Mouse (Mus musculus) stomach, embryonic 15.5 days (tissue): Measurements from ENCODE around the gene Mrpl54. TPM values are rescaled to one million over a fixed set of nuclear protein-coding genes. Genes with fewer than 3 reads are reported as not detected.

Experiments used
- ATAC-seq: fragments of 200-750 bp; cut with Nextera tagmentation; 2 replicates; pipeline ENCODE4 v1.8.0; 2017; ENCODE audit warnings: low read depth, moderate number of reproducible peaks, moderate TSS enrichment; ENCODE audit not compliant: insufficient read depth, low FRiP score
- H3K27ac ChIP-seq: fragments of 300-500 bp; sonication (generic); 2 replicates; pipeline ENCODE4 v1.5.1; 2015; ENCODE audit warnings: mild to moderate bottlenecking, inconsistent platforms
- H3K27me3 ChIP-seq: fragments of 300-500 bp; sonication (generic); replicated peaks from 2 replicates; pipeline ENCODE4 v1.6.1; 2015; ENCODE audit warnings: inconsistent platforms
- H3K36me3 ChIP-seq: fragments of 300-500 bp; sonication (generic); 2 replicates; pipeline ENCODE4 v1.6.1; 2015; ENCODE audit warnings: inconsistent platforms
- H3K4me1 ChIP-seq: fragments of 300-500 bp; sonication (generic); 2 replicates; pipeline ENCODE4 v1.6.1; 2015; ENCODE audit warnings: inconsistent platforms
- H3K4me2 ChIP-seq: fragments of 300-500 bp; sonication (generic); 2 replicates; pipeline ENCODE4 v1.6.1; 2015; ENCODE audit warnings: mild to moderate bottlenecking, inconsistent platforms
- H3K4me3 ChIP-seq: fragments of 300-500 bp; sonication (generic); replicated peaks from 2 replicates; pipeline ENCODE4 v1.5.1; 2015; ENCODE audit warnings: inconsistent platforms
- H3K9ac ChIP-seq: fragments of 300-500 bp; sonication (generic); 2 replicates; pipeline ENCODE4 v1.6.1; 2015; ENCODE audit warnings: inconsistent platforms
- H3K9me3 ChIP-seq: fragments of 300-500 bp; sonication (generic); 2 replicates; pipeline ENCODE4 v1.6.1; 2016; ENCODE audit warnings: inconsistent platforms
- WGBS: fragments of 180-500 bp; shearing (Covaris S2); methylation state at CpG from one replicate; pipeline ENCODE4 v1.1.7; 2015; 5-methylcytosine and 5-hydroxymethylcytosine counted together
- polyA plus RNA-seq: library from polyadenylated mRNA; unstranded; fragments of >200 nt; fragmentation: Nextera tagmentation; extraction: Ambion mirVana; gene quantifications from 2 replicates; pipeline ENCODE4 v1.2.1, GENCODE M21; 2015

Gene Mrpl54
- polyA plus RNA-seq, 1 experiment from 2014 or later: 217 TPM

DNA sequence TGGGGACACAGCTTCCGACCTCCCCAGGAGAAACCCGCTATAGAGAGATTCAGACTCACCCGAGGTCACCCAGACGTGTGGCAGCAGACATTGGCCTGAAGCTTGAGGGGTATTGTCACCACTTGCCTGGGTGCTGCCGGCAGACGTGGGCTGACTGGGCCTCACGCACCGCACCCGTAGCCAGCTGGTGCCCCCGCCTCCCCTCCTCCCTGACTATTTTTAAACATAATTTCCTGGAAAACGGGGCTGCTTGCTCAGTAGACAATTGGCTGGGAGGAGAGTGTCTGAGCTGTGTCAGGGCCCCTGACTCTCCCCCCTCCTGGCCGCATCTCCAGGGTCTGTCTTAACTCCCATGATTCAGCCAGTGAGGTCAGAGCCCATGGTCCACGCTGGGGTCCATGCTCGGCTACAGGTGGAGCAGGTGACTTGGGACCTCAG, 36.1 kb upstream of the Mrpl54 start:
- H3K27ac ChIP-seq: peak overlapping the region; percentile 52
- no peaks in the 10 kb centered on the region for H3K9me3 ChIP-seq
- H3K9ac ChIP-seq: no peak overlapping the region
- H3K4me1 ChIP-seq: peaks cover 35% of the 10 kb centered on the region
- peaks cover 22% of the 10 kb centered on the region for H3K36me3 ChIP-seq
- H3K4me2 ChIP-seq: peak overlapping the region; percentile 17
- no peaks in the 10 kb centered on the region for H3K27me3 ChIP-seq
- ATAC-seq: no peak; the same call in 1 of the 2 replicates
- 31% methylated on average over 14 of the region's 14 CpGs for WGBS
- no peak overlapping the region for H3K4me3 ChIP-seq

DNA sequence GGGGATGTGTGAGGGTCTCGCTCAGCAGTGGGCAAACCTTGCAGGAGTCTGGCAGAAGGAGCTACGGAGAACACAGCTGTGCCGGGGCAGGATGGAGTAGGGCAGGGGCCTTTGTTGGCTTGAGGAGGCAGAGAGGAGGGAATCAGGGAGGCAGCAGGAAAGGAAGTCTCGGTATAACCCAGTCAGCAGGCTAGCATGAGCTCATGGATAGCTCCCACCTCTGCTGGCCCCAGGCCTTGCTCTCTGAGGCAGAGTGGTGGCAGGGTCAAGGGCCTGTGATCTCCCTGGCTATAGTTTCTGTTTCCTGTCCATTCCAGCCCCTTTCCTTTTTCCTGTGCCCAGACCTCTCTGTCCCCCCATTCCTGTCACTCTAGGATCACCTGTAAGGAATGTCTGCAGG, 35.6 kb upstream of the Mrpl54 start:
- WGBS: 67% methylated on average over 4 of the region's 4 CpGs
- no peak for ATAC-seq
- H3K27ac ChIP-seq: peak overlapping the region; percentile 52; the same call in 1 of the 2 replicates
- H3K36me3 ChIP-seq: peaks cover 17% of the 10 kb centered on the region
- H3K9me3 ChIP-seq: no peaks in the 10 kb centered on the region
- peak overlapping the region; percentile 17; the same call in 1 of the 2 replicates for H3K4me2 ChIP-seq
- H3K27me3 ChIP-seq: no peaks in the 10 kb centered on the region
- H3K9ac ChIP-seq: 0 out of 2 replicates have a peak overlapping the region, but pooled peaks have one; percentile 2
- no peak overlapping the region for H3K4me3 ChIP-seq
- H3K4me1 ChIP-seq: peaks cover 38% of the 10 kb centered on the region

DNA sequence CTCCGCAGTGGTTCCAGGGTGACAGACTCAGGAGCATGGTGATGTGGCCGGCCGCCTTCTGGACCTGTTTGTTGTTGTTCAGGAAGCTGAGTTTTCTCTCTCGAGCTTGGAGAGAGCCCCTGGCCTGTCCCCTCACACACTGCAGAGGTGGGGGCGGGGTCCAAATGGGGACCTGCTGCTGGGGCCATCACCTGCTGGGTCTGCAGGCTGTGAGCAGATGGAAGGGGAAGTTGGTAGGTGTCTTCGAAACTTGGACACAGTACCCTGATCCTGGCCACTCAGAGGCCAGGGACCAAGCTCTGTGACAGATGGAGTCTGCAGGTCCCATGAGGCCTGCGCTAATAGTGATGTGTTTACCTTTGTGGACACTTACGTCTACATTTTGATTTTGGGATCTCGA, 34.6 kb upstream of the Mrpl54 start:
- Histone ChIP-seq H3K27me3 (no peaks in the 10 kb centered on the region), H3K4me1 (peaks cover 39% of the 10 kb centered on the region), H3K9ac (no peak overlapping the region), H3K4me2 (no peak overlapping the region), H3K9me3 (no peaks in the 10 kb centered on the region), H3K27ac (no peak overlapping the region), H3K4me3 (no peak overlapping the region), H3K36me3 (peaks cover 8% of the 10 kb centered on the region; the same call in 1 of the 2 replicates)
- WGBS: 69% methylated on average over 9 of the region's 9 CpGs
- no peak for ATAC-seq

DNA sequence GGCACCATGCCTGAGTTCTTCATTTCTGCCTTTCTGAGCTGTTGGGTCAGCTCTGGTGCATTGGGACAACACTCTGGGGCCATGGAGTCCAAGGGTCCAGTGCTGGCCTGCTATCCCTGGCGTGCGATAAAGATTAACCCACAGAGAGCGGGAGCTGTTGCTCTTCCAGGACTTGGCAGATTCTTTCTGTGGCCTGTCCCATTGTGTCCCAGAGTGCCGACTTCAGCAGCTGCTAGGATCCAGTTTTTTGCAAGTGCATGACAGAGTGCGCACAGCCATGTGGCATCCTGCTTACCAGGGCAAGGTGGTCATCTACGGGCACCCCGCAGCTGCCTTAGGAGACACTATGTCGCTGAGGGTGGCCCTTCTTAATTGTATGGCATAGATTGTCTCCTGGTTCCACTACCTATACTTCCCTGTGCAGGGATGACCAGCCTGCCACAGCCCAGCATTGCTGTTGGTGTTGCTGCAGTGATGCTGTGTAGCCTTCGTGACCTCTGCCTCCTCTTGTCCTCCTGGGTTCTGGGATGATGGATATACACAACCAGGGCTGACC, 33.7 kb upstream of the Mrpl54 start:
- H3K4me1 ChIP-seq: peaks cover 42% of the 10 kb centered on the region
- no peaks in the 10 kb centered on the region for H3K36me3 ChIP-seq
- H3K9me3 ChIP-seq: no peaks in the 10 kb centered on the region
- no peak overlapping the region for H3K4me3 ChIP-seq
- H3K4me2 ChIP-seq: no peak overlapping the region
- no peaks in the 10 kb centered on the region for H3K27me3 ChIP-seq
- WGBS: 66% methylated on average over 9 of the region's 9 CpGs
- H3K27ac ChIP-seq: no peak overlapping the region
- no peak overlapping the region for H3K9ac ChIP-seq
- ATAC-seq: no peak

DNA sequence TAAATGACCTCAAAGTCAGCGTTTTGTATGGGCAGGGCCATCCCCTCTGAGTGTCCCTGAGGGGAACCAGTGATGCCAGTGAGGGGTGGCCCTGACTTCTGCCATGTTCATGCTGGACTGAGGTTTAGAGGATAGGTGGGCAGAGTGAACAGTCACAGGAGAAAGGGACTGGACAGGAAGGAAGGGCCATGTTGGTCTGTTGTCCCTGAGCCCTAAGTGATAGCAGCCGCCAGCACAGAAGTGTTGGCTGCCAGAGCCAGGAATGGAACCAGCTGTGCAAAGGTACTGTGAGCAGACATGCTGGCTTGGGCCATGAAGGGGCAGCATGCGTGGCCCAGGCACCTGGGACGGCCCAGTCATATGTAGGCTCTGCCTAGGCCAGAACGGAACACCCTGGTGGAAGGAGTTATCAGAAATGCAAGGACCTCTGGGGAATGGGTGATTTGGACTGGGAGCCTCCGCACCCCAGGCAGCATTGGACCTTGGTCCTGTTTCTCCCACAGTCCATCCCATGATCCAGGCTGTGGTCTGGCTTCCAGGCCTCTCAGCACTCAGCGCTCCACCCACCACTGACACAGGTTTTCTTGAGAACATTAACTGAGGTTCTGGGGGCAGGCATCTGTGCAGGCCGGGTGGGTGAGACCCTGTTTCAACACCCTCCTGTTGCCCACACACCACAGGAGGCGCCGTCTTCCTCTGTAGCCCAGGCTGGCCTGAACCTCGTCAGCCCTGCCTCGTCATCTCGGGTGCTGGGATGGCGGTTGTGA, 33.0 kb upstream of the Mrpl54 start:
- H3K4me2 ChIP-seq: no peak overlapping the region
- H3K4me3 ChIP-seq: no peak overlapping the region
- H3K27me3 ChIP-seq: no peaks in the 10 kb centered on the region
- H3K4me1 ChIP-seq: peaks cover 47% of the 10 kb centered on the region
- WGBS: 84% methylated on average over 14 of the region's 14 CpGs
- no peak overlapping the region for H3K9ac ChIP-seq
- no peaks in the 10 kb centered on the region for H3K36me3 ChIP-seq
- H3K9me3 ChIP-seq: no peaks in the 10 kb centered on the region
- no peak for ATAC-seq
- H3K27ac ChIP-seq: no peak overlapping the region

DNA sequence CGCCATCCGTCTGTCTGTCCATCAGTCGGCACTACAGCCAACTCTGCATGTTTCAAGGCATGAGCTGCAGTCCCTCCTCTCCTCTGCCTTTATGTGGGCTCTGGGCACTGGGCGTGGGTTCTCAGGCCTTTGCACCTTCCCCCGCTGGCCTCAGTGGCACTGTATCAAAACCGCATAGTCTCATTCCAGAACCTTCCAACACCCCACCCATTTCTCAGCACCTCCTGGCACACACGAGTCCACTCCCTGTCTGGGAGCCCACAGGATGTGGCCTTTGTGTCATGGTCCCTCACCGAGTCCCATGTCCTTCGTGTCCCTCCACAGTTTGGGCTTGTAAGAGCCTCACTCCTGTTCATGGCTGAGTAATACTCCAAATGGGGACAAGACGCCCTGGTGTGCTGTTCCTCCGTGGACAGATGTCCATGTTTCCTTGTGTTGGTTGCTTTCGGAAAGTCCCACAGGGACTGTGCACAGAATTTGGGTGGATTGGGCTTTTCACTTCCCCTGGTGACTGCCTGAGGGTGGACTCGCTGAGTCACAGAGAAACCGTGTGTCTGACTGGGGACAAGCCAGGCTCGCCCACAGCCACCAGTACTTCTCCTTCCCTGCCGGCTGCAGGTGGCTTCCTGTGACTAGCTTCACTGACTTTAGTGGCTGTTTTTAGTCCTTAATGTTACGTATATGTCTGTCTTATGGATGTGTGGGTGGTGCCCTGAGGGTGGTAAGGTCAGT, 31.8 kb upstream of the Mrpl54 start:
- no peak overlapping the region for H3K4me2 ChIP-seq
- H3K9ac ChIP-seq: no peak overlapping the region
- H3K9me3 ChIP-seq: no peaks in the 10 kb centered on the region
- H3K4me1 ChIP-seq: peaks cover 54% of the 10 kb centered on the region
- no peaks in the 10 kb centered on the region for H3K27me3 ChIP-seq
- peak overlapping the region; percentile 49 for H3K27ac ChIP-seq
- whole genome bisulfite sequencing: 87% methylated on average over 17 of the region's 17 CpGs
- ATAC-seq: no peak
- H3K4me3 ChIP-seq: no peak overlapping the region
- no peaks in the 10 kb centered on the region for H3K36me3 ChIP-seq

DNA sequence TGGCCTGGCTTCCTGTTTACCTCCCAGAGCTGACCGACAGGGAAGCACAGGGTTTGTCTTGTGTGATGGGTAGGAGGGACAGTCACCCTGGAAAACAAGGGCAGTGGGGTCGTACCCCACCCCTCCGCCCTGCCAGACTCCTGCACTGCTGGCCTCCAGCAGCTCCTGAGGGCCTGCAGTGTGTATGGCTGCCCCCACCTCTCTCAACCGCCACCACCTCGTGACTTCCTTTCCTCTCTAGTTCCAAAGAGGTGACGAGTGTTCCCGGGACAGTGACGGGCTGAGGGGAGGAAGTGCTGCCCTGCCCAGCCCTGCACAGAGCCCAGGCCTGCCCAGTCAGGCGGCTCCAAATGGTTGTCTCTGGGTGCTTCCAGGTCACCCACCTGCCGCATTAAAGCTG, 31.1 kb upstream of the Mrpl54 start:
- Histone ChIP-seq H3K4me3 (no peak overlapping the region), H3K9me3 (no peaks in the 10 kb centered on the region), H3K4me1 (peaks cover 48% of the 10 kb centered on the region), H3K36me3 (no peaks in the 10 kb centered on the region), H3K27ac (peak overlapping the region; percentile 49), H3K27me3 (no peaks in the 10 kb centered on the region), H3K4me2 (no peak overlapping the region), H3K9ac (no peak overlapping the region)
- ATAC-seq: 0 out of 2 replicates have a peak, but pooled peaks have one; percentile 11
- 43% methylated on average over 10 of the region's 10 CpGs for WGBS

DNA sequence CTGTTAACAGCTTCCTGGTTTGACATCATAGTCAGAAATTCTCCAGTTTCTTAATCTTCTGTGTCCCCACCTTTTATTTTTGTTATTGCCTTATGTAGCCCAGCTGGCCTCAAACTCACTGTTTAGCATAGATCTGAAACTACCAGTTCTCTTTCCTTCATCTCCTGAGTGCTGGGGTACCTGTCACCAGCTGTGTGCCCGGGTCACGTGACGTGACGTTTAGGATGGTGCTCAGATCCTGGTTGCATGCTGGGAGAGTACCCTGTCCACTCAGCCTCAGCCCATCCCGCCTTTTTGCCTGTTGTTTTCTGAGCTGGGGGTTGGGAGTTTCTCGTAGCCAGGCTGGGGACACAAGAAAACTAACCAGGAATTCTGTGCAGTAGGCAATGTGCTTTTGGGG, 30.5 kb upstream of the Mrpl54 start:
- no peaks in the 10 kb centered on the region for H3K36me3 ChIP-seq
- peaks cover 45% of the 10 kb centered on the region for H3K4me1 ChIP-seq
- no peaks in the 10 kb centered on the region for H3K9me3 ChIP-seq
- no peak overlapping the region for H3K9ac ChIP-seq
- WGBS: 69% methylated on average over 6 of the region's 6 CpGs
- no peak for ATAC-seq
- H3K4me3 ChIP-seq: no peak overlapping the region
- peak overlapping the region; percentile 49; the same call in 1 of the 2 replicates for H3K27ac ChIP-seq
- no peaks in the 10 kb centered on the region for H3K27me3 ChIP-seq
- H3K4me2 ChIP-seq: no peak overlapping the region

DNA sequence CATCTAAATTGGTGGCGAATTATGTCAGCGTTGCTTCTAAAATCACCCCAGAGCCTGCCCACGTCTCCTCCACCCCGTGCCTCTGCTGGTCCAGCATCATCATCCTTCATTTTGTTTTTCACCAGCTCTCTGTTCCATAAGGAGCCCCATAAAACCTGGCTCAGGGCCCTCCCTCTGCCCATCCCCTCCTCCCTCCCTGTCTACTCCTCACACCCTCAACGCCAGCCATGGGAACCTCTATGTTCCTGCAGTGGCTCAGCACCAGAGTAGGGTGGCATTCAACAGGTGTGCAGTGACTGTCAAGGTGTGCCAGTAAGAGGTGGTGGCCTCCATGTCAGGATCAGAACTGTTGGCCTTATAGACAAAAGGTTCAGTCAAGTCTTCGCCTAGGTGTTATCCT, 28.5 kb upstream of the Mrpl54 start:
- H3K9me3 ChIP-seq: no peaks in the 10 kb centered on the region
- H3K27ac ChIP-seq: no peak overlapping the region
- no peak overlapping the region for H3K4me3 ChIP-seq
- WGBS: 86% methylated on average over 6 of the region's 6 CpGs
- no peaks in the 10 kb centered on the region; the same call in 1 of the 2 replicates for H3K27me3 ChIP-seq
- H3K9ac ChIP-seq: no peak overlapping the region
- no peak for ATAC-seq
- H3K4me2 ChIP-seq: no peak overlapping the region
- H3K4me1 ChIP-seq: peaks cover 43% of the 10 kb centered on the region
- no peaks in the 10 kb centered on the region for H3K36me3 ChIP-seq

DNA sequence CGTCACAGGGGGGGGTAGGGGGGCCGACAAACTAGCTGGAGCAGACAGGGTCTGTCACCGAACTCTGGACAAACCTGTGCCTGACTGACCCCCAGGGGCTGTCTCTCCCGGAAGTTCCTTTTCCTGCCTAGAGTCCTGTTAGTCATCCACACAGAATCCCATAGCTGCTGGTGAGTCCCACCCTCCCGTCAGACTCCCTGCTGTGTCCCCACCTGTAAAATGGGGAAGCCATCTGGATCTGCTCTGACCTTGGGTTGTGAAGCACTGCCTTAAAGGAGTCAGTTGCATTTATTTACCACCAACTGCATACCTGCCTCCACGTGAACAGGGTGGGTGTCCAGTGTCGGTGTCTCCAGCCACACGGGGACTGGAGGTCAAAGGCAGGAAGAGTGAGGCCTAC, 27.7 kb upstream of the Mrpl54 start:
- H3K27me3 ChIP-seq: no peaks in the 10 kb centered on the region; the same call in 1 of the 2 replicates
- peaks cover 44% of the 10 kb centered on the region for H3K4me1 ChIP-seq
- no peak for ATAC-seq
- whole genome bisulfite sequencing: 45% methylated on average over 8 of the region's 8 CpGs
- peak overlapping the region; percentile 91 for H3K4me2 ChIP-seq
- H3K4me3 ChIP-seq: peak overlapping the region; percentile 94
- H3K36me3 ChIP-seq: no peaks in the 10 kb centered on the region
- H3K9ac ChIP-seq: 0 out of 2 replicates have a peak overlapping the region, but pooled peaks have one; percentile 92
- no peak overlapping the region for H3K27ac ChIP-seq
- no peaks in the 10 kb centered on the region for H3K9me3 ChIP-seq

DNA sequence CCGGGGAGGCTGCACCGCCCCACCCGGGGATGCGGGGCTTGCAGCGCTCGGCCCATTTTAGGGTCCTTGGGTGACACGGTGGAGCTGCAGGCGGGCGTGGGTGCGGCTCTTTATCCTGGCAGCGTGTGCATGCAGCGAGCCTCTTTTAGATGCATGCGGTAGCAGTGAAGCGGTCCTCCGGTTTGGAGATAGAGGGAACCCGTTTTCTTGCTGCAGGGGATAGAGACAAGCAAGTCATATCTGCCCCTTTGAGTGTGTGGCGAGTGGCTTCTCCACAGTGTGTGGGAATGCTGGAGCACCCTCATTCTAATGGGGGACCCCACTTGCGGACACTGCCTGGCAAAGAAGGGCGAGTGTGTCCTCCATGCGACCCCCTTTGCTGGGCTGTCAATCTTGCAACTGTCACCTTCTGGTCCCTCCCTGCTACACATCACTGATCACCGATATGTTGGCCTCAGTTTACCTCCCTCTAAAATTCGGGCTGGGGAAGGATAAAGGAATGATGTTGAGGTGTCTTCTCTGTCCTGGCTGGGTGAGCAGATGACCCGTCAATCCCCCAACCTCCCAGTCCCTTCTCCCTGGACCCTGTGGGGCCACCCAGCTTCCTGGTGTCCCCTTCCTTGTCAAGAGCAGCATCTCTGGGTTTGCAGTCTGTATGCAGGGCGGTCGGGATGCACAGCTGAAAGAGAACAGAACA, 26.7 kb upstream of the Mrpl54 start:
- 1% methylated on average over 25 of the region's 25 CpGs for WGBS
- Histone ChIP-seq H3K4me2 (peak overlapping the region; percentile 91), H3K9me3 (no peaks in the 10 kb centered on the region), H3K9ac (peak overlapping the region; percentile 92), H3K27ac (peak overlapping the region; percentile 91), H3K4me3 (peak overlapping the region; percentile 94), H3K27me3 (no peaks in the 10 kb centered on the region; the same call in 1 of the 2 replicates), H3K36me3 (no peaks in the 10 kb centered on the region), H3K4me1 (peaks cover 42% of the 10 kb centered on the region)
- no peak for ATAC-seq
